Mouse (Mus musculus): Measurements from ENCODE around the gene Vmn2r50.
"Not testable (repeated sequence)": the region's sequence is repeated elsewhere in the genome, so short reads cannot be mapped to it uniquely, and the experiment has no call there.

The Vmn2r50 gene

GRCm38 (mm10) chr7:10053196-10053595 lies at the start of gene Vmn2r50:
TSS of gene Vmn2r50 (minus strand) at chr7:10053296.
- not testable (repeated sequence) for DNase-seq

- not testable (repeated sequence) for DNase-seq
Measured at GRCm38 (mm10) chr7:9992157-9992556, 60.9 kb downstream of the Vmn2r50 start, which contains the start of gene Vmn2r49. TSS of gene Vmn2r49 (minus strand) at chr7:9992257.

Data from kidney, postnatal 25 days (tissue).